Mouse (Mus musculus): Measurements from ENCODE around the gene Tmem222. TPM values are rescaled to one million over a fixed set of nuclear protein-coding genes. Genes with fewer than 3 reads are reported as not detected.

Gene Tmem222
- polyA plus RNA-seq, 1 experiment from 2014 or later = 86.7 TPM

DNA sequence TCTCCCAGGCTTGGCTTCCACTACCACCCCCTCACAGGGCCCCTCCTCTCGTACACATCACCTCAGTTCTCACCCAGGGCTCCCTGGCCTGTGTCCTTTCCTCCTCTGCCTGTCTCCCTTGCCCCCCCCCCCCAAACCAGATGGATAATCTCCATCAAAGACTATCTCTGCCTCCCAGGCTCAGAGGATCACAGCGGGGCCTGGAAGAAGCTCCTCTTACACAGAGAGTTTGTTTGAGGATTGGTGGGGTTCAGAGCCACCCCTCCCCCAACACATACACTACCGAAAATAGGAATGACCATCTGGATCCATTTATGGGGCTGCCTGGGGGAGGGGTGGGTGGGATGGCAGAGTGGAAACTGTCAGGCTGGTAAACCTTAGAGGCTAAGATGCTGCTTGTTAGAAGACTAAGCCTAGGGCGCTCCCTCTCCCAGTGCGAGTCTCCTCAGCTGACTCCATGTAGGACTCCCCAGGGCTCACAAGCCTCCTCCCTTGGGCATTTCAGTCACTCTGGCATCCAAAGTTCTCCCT, 4.4 kb upstream of the Tmem222 start:
- H3K4me1 ChIP-seq = peaks cover 46% of the 10 kb centered on the region
- DNase-seq (ENCODE audit: low spot score) = peak; percentile 87
- peak overlapping the region; percentile 44 for H3K4me3 ChIP-seq
- H3K27me3 ChIP-seq (replicated peaks; ENCODE audit: low read depth, poor library complexity, severe bottlenecking) = no peaks in the 10 kb centered on the region
- 9% methylated on average over 5 of the region's 5 CpGs for WGBS
- peak overlapping the region; percentile 88 for H3K27ac ChIP-seq (replicated peaks)
- no peaks in the 10 kb centered on the region for H3K36me3 ChIP-seq (replicated peaks)
- no peaks in the 10 kb centered on the region for H3K9me3 ChIP-seq

- no peak for DNase-seq (ENCODE audit: low spot score)
- H3K27ac ChIP-seq (replicated peaks) = peak overlapping the region; percentile 88
- peak overlapping the region; percentile 44 for H3K4me3 ChIP-seq
- no peaks in the 10 kb centered on the region for H3K27me3 ChIP-seq (replicated peaks; ENCODE audit: low read depth, poor library complexity, severe bottlenecking)
- H3K36me3 ChIP-seq (replicated peaks) = no peaks in the 10 kb centered on the region
- H3K4me1 ChIP-seq = peaks cover 51% of the 10 kb centered on the region
- 39% methylated on average over 7 of the region's 7 CpGs for WGBS
- no peaks in the 10 kb centered on the region for H3K9me3 ChIP-seq
These were observed 3.9 kb upstream of the Tmem222 start for GRCm38 (mm10) chr4:133281513-133281912.

DNA sequence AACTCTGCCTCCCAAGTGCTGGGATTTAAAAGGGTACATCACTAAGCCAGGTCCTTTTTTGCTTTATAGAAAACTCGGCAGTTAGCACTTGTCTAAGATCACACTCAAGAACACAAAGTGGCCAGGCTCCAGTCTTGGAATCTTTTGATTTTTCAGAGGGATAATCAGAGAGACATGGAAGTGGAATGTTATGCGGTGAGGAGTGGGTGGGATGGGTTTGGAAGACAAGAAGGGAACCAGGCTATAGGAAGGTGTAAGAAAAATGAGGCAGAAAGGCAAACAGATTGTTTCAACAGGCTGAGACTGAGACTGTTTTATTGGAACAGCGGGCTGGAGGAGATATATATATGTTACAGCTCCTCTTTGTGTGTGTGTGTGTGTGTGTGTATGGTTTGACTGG, 890 bp upstream of the Tmem222 start:
- Histone ChIP-seq H3K27me3 (replicated peaks; ENCODE audit: low read depth, poor library complexity, severe bottlenecking) (no peaks in the 10 kb centered on the region), H3K36me3 (replicated peaks) (peaks cover 25% of the 10 kb centered on the region), H3K4me3 (peak overlapping the region; percentile 93), H3K27ac (replicated peaks) (peak overlapping the region; percentile 93), H3K9me3 (no peaks in the 10 kb centered on the region), H3K4me1 (peaks cover 52% of the 10 kb centered on the region)
- DNase-seq (ENCODE audit: low spot score) = no peak
- 87% methylated on average over 3 of the region's 3 CpGs for WGBS

- DNase-seq (ENCODE audit: low spot score) = no peak
- WGBS = 32% methylated on average over 6 of the region's 6 CpGs
- H3K27me3 ChIP-seq (replicated peaks; ENCODE audit: low read depth, poor library complexity, severe bottlenecking) = no peaks in the 10 kb centered on the region
- H3K27ac ChIP-seq (replicated peaks) = peak overlapping the region; percentile 93
- H3K36me3 ChIP-seq (replicated peaks) = peaks cover 29% of the 10 kb centered on the region
- H3K9me3 ChIP-seq = no peaks in the 10 kb centered on the region
- peaks cover 48% of the 10 kb centered on the region for H3K4me1 ChIP-seq
- peak overlapping the region; percentile 93 for H3K4me3 ChIP-seq
These were observed 475 bp upstream of the Tmem222 start for GRCm38 (mm10) chr4:133278067-133278466.

GRCm38 (mm10) chr4:133270929-133271328, 6.7 kb downstream of the Tmem222 start:
- H3K36me3 ChIP-seq (replicated peaks) = peaks cover 82% of the 10 kb centered on the region

DNA sequence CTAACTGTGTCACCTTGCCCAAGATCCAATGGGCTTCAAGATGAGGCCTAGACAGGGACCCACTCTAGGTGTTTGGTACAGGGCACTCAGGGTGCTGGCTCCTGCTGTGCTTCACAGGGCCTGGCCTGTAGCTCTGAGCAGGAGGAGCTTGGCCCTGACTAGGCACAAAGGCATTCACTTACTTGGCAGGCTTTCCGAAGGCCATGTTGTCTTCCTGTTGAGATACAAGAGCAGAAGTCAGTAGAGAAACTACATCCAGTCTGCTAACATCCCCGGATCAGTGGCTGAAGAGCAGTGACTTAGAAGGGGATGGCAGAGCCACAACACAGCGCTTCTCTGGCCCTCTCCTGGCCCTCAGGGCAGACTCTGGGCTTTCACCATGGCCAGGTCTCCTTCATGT, 8.0 kb downstream of the Tmem222 start:
- H3K27ac ChIP-seq (replicated peaks) = no peak overlapping the region
- no peak overlapping the region for H3K4me3 ChIP-seq
- no peaks in the 10 kb centered on the region for H3K27me3 ChIP-seq (replicated peaks; ENCODE audit: low read depth, poor library complexity, severe bottlenecking)
- peaks cover 1% of the 10 kb centered on the region; the same call in 1 of the 2 replicates for H3K9me3 ChIP-seq
- no peak for DNase-seq (ENCODE audit: low spot score)
- peaks cover 82% of the 10 kb centered on the region for H3K36me3 ChIP-seq (replicated peaks)
- 93% methylated on average over 3 of the region's 3 CpGs for WGBS
- no peaks in the 10 kb centered on the region for H3K4me1 ChIP-seq

More at GRCm38 (mm10) chr4:133270929-133271328, 6.7 kb downstream of the Tmem222 start:
- Histone ChIP-seq H3K9me3 (no peaks in the 10 kb centered on the region), H3K27ac (replicated peaks) (no peak overlapping the region), H3K4me3 (no peak overlapping the region), H3K4me1 (peaks cover 5% of the 10 kb centered on the region), H3K27me3 (replicated peaks; ENCODE audit: low read depth, poor library complexity, severe bottlenecking) (no peaks in the 10 kb centered on the region)
- no peak for DNase-seq (ENCODE audit: low spot score)
- 92% methylated on average over 9 of the region's 9 CpGs for WGBS

DNA sequence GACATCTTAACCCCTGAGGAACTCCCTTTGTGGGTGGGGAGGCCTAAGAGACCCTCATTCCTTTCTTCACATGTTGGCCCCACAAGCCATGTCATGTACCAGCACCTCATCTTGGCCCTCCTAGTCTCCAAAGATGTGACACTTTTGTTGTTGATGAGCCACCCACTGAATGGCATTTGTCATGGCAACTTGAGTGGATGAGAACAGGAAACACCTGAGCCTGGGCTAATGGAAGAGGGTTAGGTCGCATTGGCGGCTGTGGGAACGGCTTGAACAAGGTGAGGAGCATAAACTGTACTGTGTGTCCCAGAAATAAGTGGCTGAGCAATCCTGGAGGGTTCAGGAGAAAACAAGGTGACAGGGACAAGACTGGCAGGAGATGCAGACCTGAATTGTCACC, 8.7 kb downstream of the Tmem222 start:
- 95% methylated on average over 3 of the region's 3 CpGs for WGBS
- H3K4me1 ChIP-seq = no peaks in the 10 kb centered on the region
- peaks cover 82% of the 10 kb centered on the region for H3K36me3 ChIP-seq (replicated peaks)
- H3K27ac ChIP-seq (replicated peaks) = no peak overlapping the region
- DNase-seq (ENCODE audit: low spot score) = no peak
- peaks cover 4% of the 10 kb centered on the region; the same call in 1 of the 2 replicates for H3K9me3 ChIP-seq
- no peaks in the 10 kb centered on the region for H3K27me3 ChIP-seq (replicated peaks; ENCODE audit: low read depth, poor library complexity, severe bottlenecking)
- H3K4me3 ChIP-seq = no peak overlapping the region

DNA sequence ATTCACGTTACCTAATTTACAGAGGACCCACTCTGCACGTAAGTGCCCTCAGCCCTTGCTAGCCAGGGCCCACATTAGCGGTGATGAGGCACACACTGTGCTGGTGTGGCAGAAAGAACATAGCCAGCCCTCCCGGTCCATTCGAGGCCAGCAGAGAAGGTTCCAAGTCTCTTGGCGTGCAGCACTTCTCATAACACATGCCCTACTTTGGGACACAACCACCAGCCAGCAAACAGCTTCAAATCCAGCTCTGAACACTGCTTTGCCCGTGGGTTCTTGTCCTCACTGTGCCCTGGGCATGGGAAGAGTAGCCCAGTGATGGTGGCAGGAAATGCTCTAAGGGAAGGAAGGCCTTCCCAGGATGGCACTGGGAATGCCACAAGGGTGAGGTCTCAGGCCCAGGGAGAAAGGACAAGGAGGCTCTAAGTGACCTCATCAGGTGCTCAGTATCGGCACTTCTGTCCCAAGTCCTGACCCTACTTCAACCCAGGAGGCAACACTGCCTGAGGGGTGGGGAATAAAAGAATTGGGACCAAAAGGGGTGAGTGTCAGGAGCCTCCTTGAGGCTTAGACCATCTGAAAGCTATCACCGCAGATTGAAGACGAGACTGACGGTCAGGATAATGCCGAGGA, 11.2 kb downstream of the Tmem222 start:
- Histone ChIP-seq H3K9me3 (peaks cover 6% of the 10 kb centered on the region; the same call in 1 of the 2 replicates), H3K4me3 (no peak overlapping the region), H3K4me1 (peaks cover 14% of the 10 kb centered on the region), H3K27me3 (replicated peaks; ENCODE audit: low read depth, poor library complexity, severe bottlenecking) (no peaks in the 10 kb centered on the region), H3K36me3 (replicated peaks) (peaks cover 85% of the 10 kb centered on the region), H3K27ac (replicated peaks) (no peak overlapping the region)
- DNase-seq (ENCODE audit: low spot score) = no peak
- 90% methylated on average over 12 of the region's 12 CpGs for WGBS

DNA sequence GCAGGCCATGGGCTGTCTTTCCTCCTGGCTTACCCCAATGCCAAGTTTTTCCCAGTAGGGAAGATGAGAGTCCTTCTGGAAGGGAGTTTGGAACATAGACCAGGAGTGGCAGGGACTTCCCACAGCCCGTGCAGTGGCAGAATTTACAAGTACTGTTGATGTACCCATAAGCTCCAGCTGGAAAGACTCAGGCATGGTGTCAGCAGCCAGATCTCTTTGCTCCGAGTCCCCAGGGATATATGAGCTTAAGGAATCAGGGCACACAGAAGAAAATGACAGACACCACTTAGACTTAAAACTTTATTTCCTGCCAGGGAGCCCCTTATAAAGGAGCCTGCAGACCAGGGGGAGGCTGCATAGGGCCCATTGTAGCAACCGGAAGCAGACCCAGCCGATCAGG, 11.8 kb downstream of the Tmem222 start:
- Histone ChIP-seq H3K4me1 (peaks cover 14% of the 10 kb centered on the region), H3K27ac (replicated peaks) (no peak overlapping the region), H3K27me3 (replicated peaks; ENCODE audit: low read depth, poor library complexity, severe bottlenecking) (no peaks in the 10 kb centered on the region), H3K4me3 (no peak overlapping the region), H3K36me3 (replicated peaks) (peaks cover 81% of the 10 kb centered on the region), H3K9me3 (peaks cover 6% of the 10 kb centered on the region; the same call in 1 of the 2 replicates)
- 90% methylated on average over 4 of the region's 4 CpGs for WGBS
- DNase-seq (ENCODE audit: low spot score) = no peak

DNA sequence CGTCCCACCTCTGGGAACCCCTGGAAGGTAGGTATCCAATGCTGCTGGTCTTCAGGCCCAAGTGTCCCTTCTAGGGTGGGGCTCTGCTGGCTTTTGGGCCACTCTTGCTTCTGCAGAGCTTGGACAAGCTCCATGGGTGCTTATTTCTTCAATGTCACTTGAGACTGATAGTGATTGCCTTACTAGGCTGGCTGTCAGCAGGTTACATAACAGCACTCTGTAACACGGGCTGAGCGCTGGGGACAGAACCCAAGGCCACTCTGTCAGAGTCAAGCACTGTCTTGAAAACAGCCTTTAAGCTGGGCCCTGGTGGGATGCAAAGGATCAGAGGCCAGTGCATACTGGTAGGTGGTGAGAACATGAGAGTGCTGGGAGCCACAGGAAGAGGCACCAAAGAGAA, 12.3 kb downstream of the Tmem222 start:
- H3K36me3 ChIP-seq (replicated peaks) = peaks cover 76% of the 10 kb centered on the region
- H3K27me3 ChIP-seq (replicated peaks; ENCODE audit: low read depth, poor library complexity, severe bottlenecking) = no peaks in the 10 kb centered on the region
- no peak for DNase-seq (ENCODE audit: low spot score)
- H3K9me3 ChIP-seq = peaks cover 6% of the 10 kb centered on the region; the same call in 1 of the 2 replicates
- WGBS = 97% methylated on average over 3 of the region's 3 CpGs
- H3K4me3 ChIP-seq = no peak overlapping the region
- H3K4me1 ChIP-seq = peaks cover 14% of the 10 kb centered on the region
- H3K27ac ChIP-seq (replicated peaks) = no peak overlapping the region

DNA sequence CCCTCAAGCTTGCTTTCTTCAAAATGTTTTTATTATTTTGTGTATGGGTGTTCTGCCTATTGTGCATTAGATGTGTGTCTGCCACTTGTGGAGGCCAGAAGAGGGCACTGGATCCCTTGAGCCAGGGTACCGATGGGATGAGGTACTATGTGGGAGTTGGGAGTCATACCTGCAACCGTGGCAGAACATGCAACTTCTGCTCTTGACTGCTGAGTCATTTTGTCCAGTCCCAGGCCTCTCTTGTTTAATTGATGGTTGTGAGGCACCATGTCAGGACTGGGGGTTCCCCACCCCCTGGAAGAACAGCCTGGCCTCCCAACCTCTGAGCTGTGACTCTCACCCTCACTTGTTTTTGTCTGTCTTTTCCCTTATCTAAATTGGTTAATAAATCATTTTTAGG, 13.0 kb downstream of the Tmem222 start:
- Histone ChIP-seq H3K4me1 (peaks cover 14% of the 10 kb centered on the region), H3K27me3 (replicated peaks; ENCODE audit: low read depth, poor library complexity, severe bottlenecking) (no peaks in the 10 kb centered on the region; the same call in 1 of the 2 replicates), H3K36me3 (replicated peaks) (peaks cover 69% of the 10 kb centered on the region), H3K27ac (replicated peaks) (no peak overlapping the region), H3K4me3 (no peak overlapping the region), H3K9me3 (peaks cover 6% of the 10 kb centered on the region; the same call in 1 of the 2 replicates)
- no peak for DNase-seq (ENCODE audit: low spot score)
- WGBS = 98% methylated on average over 2 of the region's 2 CpGs

DNA sequence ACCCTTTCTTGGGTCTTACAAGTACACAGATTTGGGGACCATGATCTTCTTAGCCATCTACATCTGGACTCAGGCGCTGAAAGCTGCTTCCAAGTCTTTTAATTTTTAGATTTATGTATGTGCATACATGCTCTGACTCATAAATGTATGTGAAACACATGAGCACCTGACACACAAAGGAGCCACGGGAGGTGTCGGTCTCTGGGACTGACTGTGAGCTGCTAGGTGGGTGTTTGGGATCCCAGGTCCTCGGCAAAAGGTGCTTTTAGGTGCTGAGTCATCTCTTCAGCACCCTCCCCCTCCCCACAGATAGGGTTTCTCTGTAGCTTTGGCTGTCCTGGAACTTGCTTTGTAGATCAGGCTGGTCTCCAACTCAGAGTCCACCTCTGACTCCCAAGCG, 13.8 kb downstream of the Tmem222 start:
- Histone ChIP-seq H3K36me3 (replicated peaks) (peaks cover 61% of the 10 kb centered on the region), H3K4me3 (no peak overlapping the region)

DNA sequence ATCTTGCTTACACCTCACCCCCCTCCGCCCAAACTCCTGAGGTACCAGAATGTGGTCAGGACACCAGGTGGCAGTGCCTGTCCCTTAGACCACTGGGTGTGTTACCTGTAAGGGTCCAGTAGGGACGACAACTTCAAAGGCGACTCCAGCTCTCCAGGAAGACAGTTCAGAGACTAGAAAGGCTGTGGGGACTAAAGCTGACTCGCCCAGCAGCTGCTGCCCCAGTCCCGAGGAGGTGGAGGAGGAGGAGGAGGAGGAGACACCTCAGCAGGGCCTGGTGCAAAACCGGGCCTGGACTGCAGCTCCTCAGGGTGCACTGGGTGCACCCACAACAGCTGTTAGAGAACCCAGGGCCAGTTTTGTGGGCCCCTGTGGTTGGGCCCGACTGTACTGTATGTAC, 14.7 kb downstream of the Tmem222 start, which contains the start of gene Sytl1:
Gene Sytl1, minus strand, starts transcription at position 232 of the 400 bp plus-strand sequence.
- WGBS = 43% methylated on average over 7 of the region's 7 CpGs
- Histone ChIP-seq H3K4me3 (0 out of 2 replicates have a peak within 1 kb of the TSS, but pooled peaks have one; percentile 13), H3K9me3 (peaks cover 6% of the 10 kb centered on the region; the same call in 1 of the 2 replicates), H3K4me1 (peaks cover 18% of the 10 kb centered on the region), H3K27me3 (replicated peaks; ENCODE audit: low read depth, poor library complexity, severe bottlenecking) (peaks cover 14% of the 10 kb centered on the region), H3K27ac (replicated peaks) (peak within 1 kb of the TSS; percentile 71), H3K36me3 (replicated peaks) (peaks cover 52% of the 10 kb centered on the region)
- DNase-seq (ENCODE audit: low spot score) = no peak

More for the DNA sequence above, 13.8 kb downstream of the Tmem222 start:
- Histone ChIP-seq H3K4me1 (peaks cover 16% of the 10 kb centered on the region), H3K27ac (replicated peaks) (no peak overlapping the region), H3K27me3 (replicated peaks; ENCODE audit: low read depth, poor library complexity, severe bottlenecking) (peaks cover 6% of the 10 kb centered on the region), H3K9me3 (peaks cover 6% of the 10 kb centered on the region; the same call in 1 of the 2 replicates)
- 90% methylated on average over 5 of the region's 5 CpGs for WGBS
- no peak for DNase-seq (ENCODE audit: low spot score)

Data from embryonic facial prominence, embryonic 10.5 days (tissue).